Mouse (Mus musculus) E14TG2a.4 (cell line): ENCODE measurements around the gene E030018B13Rik.

ENCODE experiments used
- CTCF ChIP-seq: conservative IDR thresholded peaks from 2 replicates; pipeline ENCODE4 v1.5.1; 2014; ENCODE audit warnings: low read length
- POU5F1 ChIP-seq: IDR thresholded peaks from 2 replicates; pipeline ENCODE4 v1.6.1; 2014; ENCODE audit warnings: low read length, borderline replicate concordance

DNA sequence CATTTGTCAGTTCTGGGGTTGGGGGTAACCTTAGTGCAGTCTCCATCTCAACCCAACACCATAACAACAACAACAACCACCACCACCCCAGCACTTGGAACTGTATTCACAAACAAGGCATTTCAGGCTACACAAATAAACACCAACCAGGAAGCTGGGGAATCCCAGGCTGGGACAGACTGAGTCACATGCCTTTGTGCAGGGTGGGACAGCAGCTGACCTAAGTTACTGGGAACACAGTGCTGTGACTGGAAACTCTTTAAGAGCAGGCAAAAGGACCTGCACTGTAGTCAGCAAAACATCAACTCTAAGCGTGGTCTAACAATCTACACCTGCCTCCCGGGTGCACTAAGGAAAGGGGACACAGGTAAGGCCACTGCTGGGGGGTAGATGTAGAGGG is 11.5 kb upstream of the E030018B13Rik start:
- TF ChIP-seq CTCF: no peak
- TF ChIP-seq POU5F1: no peak
